Mouse (Mus musculus) lung, embryonic 15.5 days (tissue): Measurements from ENCODE around the gene Fut7. TPM values are rescaled to one million over a fixed set of nuclear protein-coding genes. Genes with fewer than 3 reads are reported as not detected.

Experiments
- ATAC-seq: fragments of 200-750 bp; cut with Nextera tagmentation; 2 replicates; pipeline ENCODE4 v1.8.0; 2017; ENCODE audit warnings: moderate number of reproducible peaks, borderline replicate concordance; ENCODE audit not compliant: low FRiP score, low TSS enrichment; ENCODE audit errors: extremely low read depth
- H3K27ac ChIP-seq: fragments of 300-500 bp; sonication (generic); 2 replicates; pipeline ENCODE4 v1.5.1; 2015; ENCODE audit warnings: moderate library complexity, mild to moderate bottlenecking, inconsistent platforms
- H3K27me3 ChIP-seq: fragments of 300-500 bp; sonication (generic); 2 replicates; pipeline ENCODE4 v1.6.1; 2015; ENCODE audit warnings: inconsistent platforms
- H3K36me3 ChIP-seq: fragments of 300-500 bp; sonication (generic); 2 replicates; pipeline ENCODE4 v1.6.1; 2015; ENCODE audit warnings: inconsistent platforms
- H3K4me1 ChIP-seq: fragments of 300-500 bp; sonication (generic); 2 replicates; pipeline ENCODE4 v1.6.1; 2015; ENCODE audit warnings: inconsistent platforms
- H3K4me2 ChIP-seq: fragments of 300-500 bp; sonication (generic); 2 replicates; pipeline ENCODE4 v1.6.1; 2015; ENCODE audit warnings: inconsistent platforms, mild to moderate bottlenecking, moderate library complexity
- H3K4me3 ChIP-seq: fragments of 300-500 bp; sonication (generic); 2 replicates; pipeline ENCODE4 v1.5.1; 2015; ENCODE audit warnings: mild to moderate bottlenecking, inconsistent platforms
- H3K9ac ChIP-seq: fragments of 300-500 bp; sonication (generic); 2 replicates; pipeline ENCODE4 v1.6.1; 2015; ENCODE audit warnings: inconsistent platforms
- H3K9me3 ChIP-seq: fragments of 300-500 bp; sonication (generic); 2 replicates; pipeline ENCODE4 v1.6.1; 2016; ENCODE audit warnings: inconsistent platforms
- WGBS: fragments of 180-500 bp; shearing (Covaris S2); methylation state at CpG from one replicate; pipeline ENCODE4 v1.1.7; 2015; 5-methylcytosine and 5-hydroxymethylcytosine counted together
- polyA plus RNA-seq: library from polyadenylated mRNA; unstranded; fragments of >200 nt; fragmentation: Nextera tagmentation; extraction: Ambion mirVana; gene quantifications from 2 replicates; pipeline ENCODE4 v1.2.1, GENCODE M21; 2015

Gene Fut7
- polyA plus RNA-seq, 1 experiment from 2014 or later, result 0.11 TPM

DNA sequence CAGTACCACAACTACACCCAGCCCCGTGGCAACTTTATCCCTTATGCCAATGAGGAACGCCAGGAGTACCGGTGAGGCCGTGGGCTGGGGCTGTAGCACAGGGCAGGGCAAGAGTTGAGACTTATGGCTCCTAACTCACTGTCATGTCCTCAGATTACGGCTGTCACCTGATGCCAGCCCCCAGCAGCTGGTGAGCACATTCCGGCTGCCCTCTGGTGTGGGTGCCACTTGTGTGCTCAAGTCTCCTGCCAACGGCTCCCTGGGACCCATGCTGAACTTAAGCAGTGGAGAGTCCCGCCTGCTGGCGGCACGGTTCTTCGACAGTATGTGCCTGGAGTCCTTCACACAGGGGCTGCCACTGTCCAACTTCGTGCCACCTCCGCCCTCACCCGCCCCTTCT, 19.6 kb downstream of the Fut7 start:
- Histone ChIP-seq H3K27me3 (no peaks in the 10 kb centered on the region), H3K27ac (no peak overlapping the region), H3K4me2 (no peak overlapping the region), H3K9me3 (no peaks in the 10 kb centered on the region), H3K9ac (no peak overlapping the region), H3K36me3 (no peaks in the 10 kb centered on the region), H3K4me1 (no peaks in the 10 kb centered on the region), H3K4me3 (no peak overlapping the region)
- WGBS, result 85% methylated on average over 14 of the region's 14 CpGs
- no peak for ATAC-seq

DNA sequence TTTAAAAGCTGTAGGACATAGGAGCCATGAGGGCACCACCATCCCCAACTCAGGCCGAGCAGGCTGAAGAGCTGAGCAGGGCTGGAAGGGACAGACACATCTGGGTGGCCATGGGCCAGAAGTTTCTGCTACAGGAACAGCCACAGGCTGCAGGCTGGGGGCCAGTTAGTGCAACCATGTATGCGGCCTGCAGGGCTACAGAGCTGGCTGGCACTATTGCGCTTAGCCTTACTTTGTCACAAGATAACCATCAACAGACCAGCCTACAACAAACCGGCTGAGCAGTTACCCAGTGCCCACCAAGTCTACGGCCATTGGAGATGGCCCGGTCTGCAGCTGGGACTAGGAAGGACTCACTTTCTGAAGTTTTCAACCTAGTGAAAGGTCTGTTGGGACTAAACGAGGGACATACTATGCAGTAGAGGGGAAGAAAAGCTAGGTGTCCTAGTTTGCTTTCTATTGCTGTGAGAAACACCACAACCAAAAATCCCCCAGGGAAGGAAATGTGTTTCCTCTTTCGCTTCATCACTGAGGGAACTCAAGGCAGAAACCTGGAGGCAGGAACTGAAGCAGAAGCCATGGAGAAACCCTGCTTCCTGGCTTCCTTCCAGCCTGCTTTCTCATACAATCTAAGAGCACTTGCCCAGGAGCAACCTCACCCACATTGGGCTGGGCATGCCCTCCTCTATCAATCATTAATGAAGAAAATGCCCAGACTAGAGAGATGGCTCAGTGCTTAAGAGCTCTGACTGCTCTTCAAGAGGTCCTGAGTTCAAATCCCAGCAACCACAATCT, 28.0 kb downstream of the Fut7 start:
- H3K27me3 ChIP-seq, result no peaks in the 10 kb centered on the region
- ATAC-seq, result no peak
- H3K36me3 ChIP-seq, result no peaks in the 10 kb centered on the region
- 76% methylated on average over 8 of the region's 8 CpGs for WGBS
- H3K4me3 ChIP-seq, result no peak overlapping the region
- H3K27ac ChIP-seq, result no peak overlapping the region
- H3K4me2 ChIP-seq, result no peak overlapping the region
- peaks cover 5% of the 10 kb centered on the region; the same call in 1 of the 2 replicates for H3K4me1 ChIP-seq
- no peak overlapping the region for H3K9ac ChIP-seq
- H3K9me3 ChIP-seq, result no peaks in the 10 kb centered on the region

DNA sequence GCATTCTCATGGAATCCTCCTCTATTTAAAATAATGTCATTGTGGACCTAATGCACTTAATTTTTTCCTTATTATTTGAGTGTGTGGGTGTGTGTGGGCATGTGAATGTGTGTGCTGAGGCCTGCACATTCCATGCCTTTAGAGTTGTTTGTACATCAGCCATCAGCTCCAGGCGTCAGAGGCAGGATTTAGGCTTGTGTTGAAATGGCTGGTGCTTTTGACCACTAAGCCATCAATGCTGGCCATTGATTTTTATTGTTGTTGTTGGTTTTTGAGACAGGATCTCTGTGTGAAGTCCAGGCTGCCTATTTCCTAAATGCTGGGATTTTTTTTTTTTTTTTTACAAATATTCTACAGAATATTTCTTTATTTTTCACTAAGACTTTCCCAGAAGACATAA, 29.9 kb downstream of the Fut7 start:
- H3K4me2 ChIP-seq, result no peak overlapping the region
- no peak overlapping the region for H3K4me3 ChIP-seq
- no peak for ATAC-seq
- H3K4me1 ChIP-seq, result peaks cover 10% of the 10 kb centered on the region; the same call in 1 of the 2 replicates
- 26% methylated on average over 1 of the region's 1 CpGs for WGBS
- no peaks in the 10 kb centered on the region for H3K9me3 ChIP-seq
- H3K9ac ChIP-seq, result no peak overlapping the region
- no peaks in the 10 kb centered on the region for H3K27me3 ChIP-seq
- H3K27ac ChIP-seq, result no peak overlapping the region
- H3K36me3 ChIP-seq, result no peaks in the 10 kb centered on the region

DNA sequence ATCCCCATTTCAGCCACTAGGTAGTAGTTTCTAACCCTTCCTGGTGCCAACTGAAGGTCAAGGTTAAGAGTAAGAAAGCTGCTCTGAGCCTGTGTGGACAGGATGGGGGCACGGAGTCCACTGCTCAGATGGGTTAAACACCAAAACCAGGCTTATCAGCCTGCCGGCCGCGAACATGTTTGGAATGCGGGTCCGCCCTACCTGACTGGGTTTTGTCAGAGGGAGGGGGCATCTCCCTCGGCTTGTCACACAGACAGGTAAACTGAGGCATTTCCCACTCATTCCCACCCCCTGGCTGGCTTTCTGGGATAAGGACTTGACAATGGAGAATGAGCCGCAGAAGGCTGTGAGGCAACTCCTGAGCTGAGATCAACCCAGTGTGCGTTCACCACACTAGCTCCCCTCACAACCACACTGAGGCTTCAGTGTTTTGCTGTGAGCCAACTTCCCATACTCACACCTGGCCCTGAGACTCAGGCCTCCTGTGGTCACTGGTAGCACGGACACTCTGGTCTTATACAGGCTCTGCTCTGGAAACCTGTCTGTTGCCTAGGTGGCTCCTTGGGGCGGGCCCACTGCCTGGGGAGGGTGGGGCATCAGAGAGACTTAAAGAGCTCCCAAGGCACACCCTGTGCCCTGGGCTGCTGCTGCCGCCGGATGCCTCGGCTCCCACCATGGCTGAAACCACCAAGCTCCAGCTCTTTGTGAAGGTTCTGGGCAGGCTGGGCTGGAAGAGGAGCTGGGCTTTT, 33.3 kb downstream of the Fut7 start, which contains the start of gene Clic3:
Clic3 (plus strand) TSS at position 634 of the 749 bp plus-strand sequence.
- H3K4me1 ChIP-seq, result peaks cover 38% of the 10 kb centered on the region
- peak within 1 kb of the TSS; percentile 79 for H3K4me2 ChIP-seq
- no peaks in the 10 kb centered on the region for H3K9me3 ChIP-seq
- peak within 1 kb of the TSS; percentile 22 for H3K4me3 ChIP-seq
- no peaks in the 10 kb centered on the region for H3K36me3 ChIP-seq
- H3K27ac ChIP-seq, result peak within 1 kb of the TSS; percentile 91
- 33% methylated on average over 14 of the region's 14 CpGs for WGBS
- H3K9ac ChIP-seq, result peak within 1 kb of the TSS; percentile 12; the same call in 1 of the 2 replicates
- H3K27me3 ChIP-seq, result no peaks in the 10 kb centered on the region
- no peak for ATAC-seq

- Histone ChIP-seq H3K9ac (peak overlapping the region; percentile 12; the same call in 1 of the 2 replicates), H3K4me1 (peaks cover 42% of the 10 kb centered on the region), H3K4me3 (peak overlapping the region; percentile 22), H3K27ac (peak overlapping the region; percentile 91), H3K27me3 (no peaks in the 10 kb centered on the region), H3K9me3 (no peaks in the 10 kb centered on the region), H3K4me2 (peak overlapping the region; percentile 79), H3K36me3 (no peaks in the 10 kb centered on the region)
- 71% methylated on average over 9 of the region's 9 CpGs for WGBS
- no peak for ATAC-seq
Measured at GRCm38 (mm10) chr2:25457022-25457896, 34.2 kb downstream of the Fut7 start.

DNA sequence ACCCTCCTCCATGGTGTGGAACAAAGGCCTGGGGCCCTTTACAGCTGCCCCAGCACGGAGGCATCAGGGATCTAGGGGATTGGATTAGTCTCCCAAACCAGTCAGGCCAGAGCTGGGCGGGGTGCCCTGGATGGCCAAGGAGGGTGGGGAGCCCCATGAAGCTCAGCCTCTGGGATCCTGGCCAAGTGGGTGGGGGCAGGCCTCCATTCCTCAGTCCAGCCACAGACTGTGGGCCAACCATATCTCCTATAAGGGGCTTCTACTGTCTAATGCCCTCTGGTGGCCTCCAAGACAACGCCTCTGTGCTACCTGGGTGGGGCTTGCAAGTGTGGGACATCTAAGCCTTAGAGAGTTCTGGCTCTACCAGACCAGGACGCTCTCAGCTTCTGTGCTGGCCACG, 35.8 kb downstream of the Fut7 start:
- Histone ChIP-seq H3K36me3 (no peaks in the 10 kb centered on the region), H3K9ac (no peak overlapping the region), H3K4me1 (peaks cover 42% of the 10 kb centered on the region), H3K27me3 (no peaks in the 10 kb centered on the region), H3K4me3 (no peak overlapping the region), H3K9me3 (no peaks in the 10 kb centered on the region), H3K27ac (peak overlapping the region; percentile 91), H3K4me2 (peak overlapping the region; percentile 79)
- 0 out of 2 replicates have a peak, but pooled peaks have one; percentile 20 for ATAC-seq
- WGBS, result 66% methylated on average over 5 of the region's 5 CpGs

DNA sequence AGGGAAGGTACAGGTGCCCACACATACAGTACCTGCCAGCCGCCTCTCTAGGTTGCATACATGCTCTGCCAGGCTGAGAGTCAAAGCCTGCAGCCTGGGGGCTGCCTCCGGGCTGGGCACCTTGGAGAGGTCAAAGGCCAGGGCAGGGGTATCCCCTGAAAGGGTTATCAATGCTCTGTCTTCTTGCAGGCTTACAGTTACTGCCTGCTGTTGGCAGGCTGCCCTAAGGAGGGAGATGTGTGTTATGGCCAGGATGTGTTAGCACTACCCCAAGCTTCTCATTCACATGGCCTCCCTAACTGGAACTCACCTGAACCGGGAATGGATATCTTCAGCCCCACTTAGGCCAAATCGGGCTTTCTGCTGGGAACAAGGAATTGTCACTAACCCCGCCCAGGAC, 37.1 kb downstream of the Fut7 start:
- no peaks in the 10 kb centered on the region for H3K9me3 ChIP-seq
- H3K27ac ChIP-seq, result peak overlapping the region; percentile 91
- no peaks in the 10 kb centered on the region for H3K36me3 ChIP-seq
- H3K9ac ChIP-seq, result peak overlapping the region; percentile 52
- H3K27me3 ChIP-seq, result no peaks in the 10 kb centered on the region
- WGBS, result 22% methylated on average over 5 of the region's 5 CpGs
- no peak; the same call in 1 of the 2 replicates for ATAC-seq
- peak overlapping the region; percentile 79 for H3K4me2 ChIP-seq
- H3K4me1 ChIP-seq, result peaks cover 42% of the 10 kb centered on the region
- peak overlapping the region; percentile 69 for H3K4me3 ChIP-seq

DNA sequence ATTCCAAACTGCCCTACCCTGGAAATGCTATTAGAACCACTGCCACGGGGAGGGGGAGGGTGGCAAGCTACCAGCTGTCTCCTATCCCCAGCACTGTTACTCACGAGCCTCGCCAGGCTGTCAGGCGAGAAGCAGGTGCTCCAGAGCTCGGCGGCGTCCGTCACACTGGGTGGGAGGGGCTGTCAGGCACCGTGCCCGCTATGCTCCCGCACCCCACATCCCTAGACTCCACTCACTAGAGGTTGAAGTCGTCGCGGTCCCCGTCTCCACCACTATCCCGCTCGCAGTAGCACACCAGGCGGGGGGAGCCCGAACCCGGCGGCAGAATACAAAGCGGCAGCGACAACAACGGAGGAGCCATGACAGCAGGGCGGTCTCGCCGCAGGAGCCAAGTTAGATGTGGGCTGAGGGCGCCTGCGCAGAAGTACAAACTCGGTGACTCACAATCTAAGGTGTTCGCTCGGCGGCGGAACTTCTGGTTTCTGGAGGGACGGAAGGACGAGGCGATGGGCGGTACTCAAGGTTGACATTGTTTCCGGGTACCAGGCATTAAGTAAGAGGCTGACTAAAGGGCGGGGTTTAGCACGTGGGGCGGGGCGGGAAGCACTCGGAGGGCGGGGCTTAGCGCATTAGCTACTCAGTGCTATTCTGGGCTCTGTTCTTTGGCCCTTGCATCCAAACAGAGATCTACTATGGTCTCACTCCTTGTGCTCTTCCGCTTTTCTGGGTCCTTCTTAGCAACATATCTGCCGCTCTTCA, 37.7 kb downstream of the Fut7 start, which contains the start of gene Paxx:
Paxx (minus strand) TSS at position 544 of the 759 bp plus-strand sequence.
- peak within 1 kb of the TSS; percentile 69 for H3K4me3 ChIP-seq
- H3K27me3 ChIP-seq, result no peaks in the 10 kb centered on the region
- H3K9me3 ChIP-seq, result no peaks in the 10 kb centered on the region
- peak within 1 kb of the TSS; percentile 91 for H3K27ac ChIP-seq
- H3K36me3 ChIP-seq, result no peaks in the 10 kb centered on the region
- H3K4me2 ChIP-seq, result peak within 1 kb of the TSS; percentile 79
- ATAC-seq, result peak; percentile 80
- H3K4me1 ChIP-seq, result peaks cover 40% of the 10 kb centered on the region
- under 1% methylated on average over 42 of the region's 48 CpGs for WGBS
- H3K9ac ChIP-seq, result peak within 1 kb of the TSS; percentile 52

DNA sequence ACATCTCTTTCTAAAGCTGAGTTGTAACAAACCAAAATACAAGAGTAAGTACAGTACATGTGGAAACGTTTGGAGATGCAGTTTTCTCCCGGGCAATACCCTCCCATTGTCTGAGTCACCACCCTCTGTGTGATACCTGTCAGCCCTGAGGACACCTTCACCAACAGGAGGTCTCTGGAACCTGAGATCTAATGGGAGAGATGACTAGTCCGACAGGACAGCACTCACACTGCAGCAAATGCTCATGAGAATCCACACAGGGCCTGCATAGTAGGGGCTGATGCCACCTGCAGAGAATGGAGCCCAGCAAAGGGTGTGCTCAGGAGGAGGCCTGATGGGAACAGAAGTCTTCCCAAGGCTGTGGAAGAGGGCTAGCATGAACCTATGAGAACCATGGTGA, 38.3 kb downstream of the Fut7 start:
- Histone ChIP-seq H3K9me3 (no peaks in the 10 kb centered on the region), H3K36me3 (no peaks in the 10 kb centered on the region), H3K4me1 (peaks cover 36% of the 10 kb centered on the region), H3K4me3 (peak overlapping the region; percentile 69), H3K27me3 (no peaks in the 10 kb centered on the region), H3K9ac (peak overlapping the region; percentile 32; the same call in 1 of the 2 replicates), H3K27ac (peak overlapping the region; percentile 91), H3K4me2 (peak overlapping the region; percentile 79)
- ATAC-seq, result no peak
- 17% methylated on average over 3 of the region's 3 CpGs for WGBS

GRCm38 (mm10) chr2:25463630-25464029, 40.6 kb downstream of the Fut7 start:
- Histone ChIP-seq H3K27ac (no peak overlapping the region), H3K4me2 (no peak overlapping the region), H3K36me3 (no peaks in the 10 kb centered on the region), H3K9ac (no peak overlapping the region), H3K27me3 (no peaks in the 10 kb centered on the region), H3K9me3 (no peaks in the 10 kb centered on the region), H3K4me3 (no peak overlapping the region), H3K4me1 (peaks cover 29% of the 10 kb centered on the region)
- 84% methylated on average over 3 of the region's 3 CpGs for WGBS
- no peak for ATAC-seq

GRCm38 (mm10) chr2:25465256-25465655, 42.2 kb downstream of the Fut7 start:
- Histone ChIP-seq H3K27ac (no peak overlapping the region), H3K4me2 (no peak overlapping the region), H3K4me3 (no peak overlapping the region), H3K9me3 (no peaks in the 10 kb centered on the region), H3K27me3 (no peaks in the 10 kb centered on the region), H3K4me1 (peaks cover 25% of the 10 kb centered on the region), H3K36me3 (no peaks in the 10 kb centered on the region), H3K9ac (no peak overlapping the region)
- 66% methylated on average over 2 of the region's 2 CpGs for WGBS
- ATAC-seq, result no peak
